Mouse (Mus musculus) midbrain, embryonic 12.5 days (tissue): ENCODE measurements around the gene Pitpnc1. TPM values are rescaled to one million over a fixed set of nuclear protein-coding genes. Genes with fewer than 3 reads are reported as not detected.

Source experiments
- ATAC-seq: fragments of 200-750 bp; cut with Nextera tagmentation; 2 replicates; pipeline ENCODE4 v1.8.0; 2017; ENCODE audit warnings: low read depth, moderate TSS enrichment, moderate library complexity; ENCODE audit not compliant: low FRiP score
- H3K27ac ChIP-seq: fragments of 300-500 bp; sonication (generic); replicated peaks from 2 replicates; pipeline ENCODE4 v1.5.1; 2016; ENCODE audit warnings: mild to moderate bottlenecking
- H3K27me3 ChIP-seq: fragments of 300-500 bp; sonication (generic); 2 replicates; pipeline ENCODE4 v1.6.1; 2016; ENCODE audit warnings: mild to moderate bottlenecking
- H3K36me3 ChIP-seq: fragments of 300-500 bp; sonication (generic); 2 replicates; pipeline ENCODE4 v1.6.1; 2016
- H3K4me1 ChIP-seq: fragments of 300-500 bp; sonication (generic); 2 replicates; pipeline ENCODE4 v1.6.1; 2016
- H3K4me2 ChIP-seq: fragments of 300-500 bp; sonication (generic); replicated peaks from 2 replicates; pipeline ENCODE4 v1.6.1; 2016; ENCODE audit warnings: mild to moderate bottlenecking, moderate library complexity
- H3K4me3 ChIP-seq: fragments of 300-500 bp; sonication (generic); 2 replicates; pipeline ENCODE4 v1.5.1; 2016; ENCODE audit warnings: mild to moderate bottlenecking
- H3K9ac ChIP-seq: fragments of 300-500 bp; sonication (generic); replicated peaks from 2 replicates; pipeline ENCODE4 v1.6.1; 2016; ENCODE audit warnings: mild to moderate bottlenecking, moderate library complexity
- H3K9me3 ChIP-seq: fragments of 300-500 bp; sonication (generic); 2 replicates; pipeline ENCODE4 v1.6.1; 2016; ENCODE audit warnings: mild to moderate bottlenecking
- WGBS: fragments of 180-500 bp; shearing (Covaris S2); methylation state at CpG from one replicate; pipeline ENCODE4 v1.1.7; 2016; 5-methylcytosine and 5-hydroxymethylcytosine counted together
- polyA plus RNA-seq: library from polyadenylated mRNA; unstranded; fragments of >200 nt; fragmentation: Nextera tagmentation; extraction: Ambion mirVana; gene quantifications from 2 replicates; pipeline ENCODE4 v1.2.1, GENCODE M21; 2016

Gene Pitpnc1
- polyA plus RNA-seq, 1 experiment from 2014 or later: 32.3 TPM

GRCm38 (mm10) chr11:107465041-107465440 lies 5.5 kb downstream of the Pitpnc1 start:
- Histone ChIP-seq H3K27me3 (no peaks in the 10 kb centered on the region), H3K4me1 (peaks cover 21% of the 10 kb centered on the region), H3K4me3 (no peak overlapping the region), H3K9me3 (no peaks in the 10 kb centered on the region), H3K9ac (no peak overlapping the region), H3K36me3 (no peaks in the 10 kb centered on the region), H3K4me2 (no peak overlapping the region), H3K27ac (no peak overlapping the region)
- 97% methylated on average over 4 of the region's 4 CpGs for WGBS
- ATAC-seq: no peak

GRCm38 (mm10) chr11:107464141-107464540 lies 6.4 kb downstream of the Pitpnc1 start:
- H3K9me3 ChIP-seq: no peaks in the 10 kb centered on the region
- no peak overlapping the region for H3K27ac ChIP-seq
- H3K36me3 ChIP-seq: no peaks in the 10 kb centered on the region
- H3K4me3 ChIP-seq: no peak overlapping the region
- no peaks in the 10 kb centered on the region for H3K27me3 ChIP-seq
- ATAC-seq: no peak
- H3K4me2 ChIP-seq: no peak overlapping the region
- peaks cover 24% of the 10 kb centered on the region for H3K4me1 ChIP-seq
- WGBS: 63% methylated on average over 6 of the region's 6 CpGs
- H3K9ac ChIP-seq: no peak overlapping the region

DNA sequence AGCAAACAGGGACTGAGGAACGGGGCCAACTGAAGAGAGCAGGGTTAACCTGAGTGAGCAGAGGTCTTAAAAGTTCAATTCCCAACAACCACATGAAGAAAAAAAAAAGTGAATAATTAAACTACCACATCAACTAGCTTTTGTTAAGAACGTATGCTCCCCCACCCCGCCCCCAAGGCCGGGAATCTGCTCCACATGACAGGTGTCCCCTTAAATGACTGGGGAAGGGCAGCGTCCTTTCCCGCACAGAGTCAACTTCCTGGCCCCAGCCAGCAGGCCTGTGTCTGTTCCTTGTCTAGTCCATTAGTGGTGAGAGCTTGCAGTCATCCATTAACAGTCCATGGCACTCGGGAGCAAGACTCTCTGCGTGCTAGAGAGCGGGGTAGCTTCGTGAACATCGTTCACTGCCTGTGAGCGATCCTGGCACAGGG lies 7.2 kb downstream of the Pitpnc1 start:
- H3K4me2 ChIP-seq: no peak overlapping the region
- no peak for ATAC-seq
- no peak overlapping the region for H3K27ac ChIP-seq
- H3K4me1 ChIP-seq: peaks cover 21% of the 10 kb centered on the region
- H3K27me3 ChIP-seq: no peaks in the 10 kb centered on the region
- H3K9ac ChIP-seq: no peak overlapping the region
- H3K36me3 ChIP-seq: no peaks in the 10 kb centered on the region
- no peak overlapping the region for H3K4me3 ChIP-seq
- no peaks in the 10 kb centered on the region for H3K9me3 ChIP-seq
- 94% methylated on average over 12 of the region's 12 CpGs for WGBS

DNA sequence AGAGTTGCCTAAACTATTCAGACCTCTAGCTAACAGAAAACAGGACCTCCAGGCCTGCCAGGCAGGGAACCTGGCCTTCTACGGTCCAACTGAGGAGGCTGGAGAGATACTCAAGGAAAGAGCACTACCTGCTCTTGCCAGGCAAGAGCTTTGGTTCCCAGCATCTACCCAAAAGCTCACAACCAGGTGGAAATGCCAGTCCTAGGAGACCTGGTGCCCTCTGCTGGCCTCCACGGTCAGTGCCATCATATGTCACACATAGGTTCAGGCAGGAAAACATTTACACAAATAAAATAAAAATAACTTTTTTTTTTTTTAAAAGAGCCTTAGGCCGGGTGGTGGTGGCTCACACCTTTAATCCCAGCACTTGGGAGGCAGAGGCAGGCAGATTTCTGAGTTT lies 8.0 kb downstream of the Pitpnc1 start:
- no peak overlapping the region for H3K9ac ChIP-seq
- 94% methylated on average over 3 of the region's 3 CpGs for WGBS
- H3K4me3 ChIP-seq: no peak overlapping the region
- no peak overlapping the region for H3K4me2 ChIP-seq
- no peak for ATAC-seq
- H3K4me1 ChIP-seq: peaks cover 16% of the 10 kb centered on the region
- no peak overlapping the region for H3K27ac ChIP-seq
- no peaks in the 10 kb centered on the region for H3K36me3 ChIP-seq
- H3K9me3 ChIP-seq: no peaks in the 10 kb centered on the region
- no peaks in the 10 kb centered on the region for H3K27me3 ChIP-seq

- Histone ChIP-seq H3K4me2 (no peak overlapping the region), H3K4me1 (peaks cover 12% of the 10 kb centered on the region; the same call in 1 of the 2 replicates), H3K27me3 (no peaks in the 10 kb centered on the region), H3K27ac (no peak overlapping the region), H3K9ac (no peak overlapping the region), H3K9me3 (no peaks in the 10 kb centered on the region), H3K36me3 (no peaks in the 10 kb centered on the region), H3K4me3 (no peak overlapping the region)
- WGBS: 77% methylated on average over 7 of the region's 7 CpGs
- ATAC-seq: no peak
Measured at GRCm38 (mm10) chr11:107459828-107460227, 10.7 kb downstream of the Pitpnc1 start.

- Histone ChIP-seq H3K27ac (no peak overlapping the region), H3K4me1 (peaks cover 12% of the 10 kb centered on the region; the same call in 1 of the 2 replicates), H3K4me2 (no peak overlapping the region), H3K27me3 (no peaks in the 10 kb centered on the region), H3K9ac (no peak overlapping the region), H3K4me3 (no peak overlapping the region), H3K9me3 (no peaks in the 10 kb centered on the region), H3K36me3 (no peaks in the 10 kb centered on the region)
- WGBS: 93% methylated on average over 7 of the region's 7 CpGs
- ATAC-seq: no peak
Measured at GRCm38 (mm10) chr11:107458986-107459385, 11.5 kb downstream of the Pitpnc1 start.

GRCm38 (mm10) chr11:107458286-107458685 lies 12.2 kb downstream of the Pitpnc1 start:
- Histone ChIP-seq H3K36me3 (peaks cover 7% of the 10 kb centered on the region), H3K4me3 (no peak overlapping the region), H3K9ac (no peak overlapping the region), H3K27me3 (no peaks in the 10 kb centered on the region), H3K27ac (no peak overlapping the region), H3K4me2 (no peak overlapping the region), H3K9me3 (no peaks in the 10 kb centered on the region), H3K4me1 (peaks cover 12% of the 10 kb centered on the region; the same call in 1 of the 2 replicates)
- ATAC-seq: no peak
- 91% methylated on average over 12 of the region's 12 CpGs for WGBS

GRCm38 (mm10) chr11:107457282-107457681 lies 13.2 kb downstream of the Pitpnc1 start:
- Histone ChIP-seq H3K4me2 (no peak overlapping the region), H3K27me3 (no peaks in the 10 kb centered on the region), H3K36me3 (peaks cover 9% of the 10 kb centered on the region), H3K9ac (no peak overlapping the region), H3K4me3 (no peak overlapping the region), H3K4me1 (peaks cover 12% of the 10 kb centered on the region; the same call in 1 of the 2 replicates), H3K9me3 (no peaks in the 10 kb centered on the region), H3K27ac (no peak overlapping the region)
- 95% methylated on average over 3 of the region's 3 CpGs for WGBS
- no peak for ATAC-seq

- peaks cover 9% of the 10 kb centered on the region; the same call in 1 of the 2 replicates for H3K4me1 ChIP-seq
- H3K4me3 ChIP-seq: no peak overlapping the region
- H3K9me3 ChIP-seq: no peaks in the 10 kb centered on the region
- ATAC-seq: no peak
- WGBS: 68% methylated on average over 18 of the region's 19 CpGs
- no peak overlapping the region for H3K9ac ChIP-seq
- no peak overlapping the region for H3K27ac ChIP-seq
- no peak overlapping the region for H3K4me2 ChIP-seq
- H3K27me3 ChIP-seq: no peaks in the 10 kb centered on the region
- peaks cover 9% of the 10 kb centered on the region for H3K36me3 ChIP-seq
Measured at GRCm38 (mm10) chr11:107454546-107455462, 15.7 kb downstream of the Pitpnc1 start.

DNA sequence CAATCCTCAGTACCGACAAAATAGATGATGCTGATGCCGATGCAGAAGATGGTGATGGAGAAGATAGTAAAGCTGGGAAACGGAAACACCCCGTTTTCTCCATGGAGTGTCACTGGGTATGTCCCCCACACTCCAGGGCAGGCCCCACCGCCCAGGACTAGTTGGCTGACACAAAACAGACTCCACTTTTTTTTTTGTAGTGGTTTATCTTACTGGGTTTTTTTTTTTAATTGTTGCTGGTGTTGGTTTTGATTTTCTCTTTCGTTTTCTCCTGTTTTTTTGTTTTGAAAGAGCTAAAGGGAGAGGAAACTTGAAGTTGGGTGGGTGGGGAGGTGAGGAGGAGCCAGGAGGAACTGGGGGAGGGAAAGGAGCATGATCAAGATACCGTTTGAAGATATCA lies 18.4 kb downstream of the Pitpnc1 start:
- Histone ChIP-seq H3K4me2 (no peak overlapping the region), H3K9ac (no peak overlapping the region), H3K4me3 (no peak overlapping the region), H3K9me3 (no peaks in the 10 kb centered on the region), H3K27me3 (no peaks in the 10 kb centered on the region), H3K36me3 (peaks cover 9% of the 10 kb centered on the region), H3K4me1 (peaks cover 13% of the 10 kb centered on the region; the same call in 1 of the 2 replicates), H3K27ac (no peak overlapping the region)
- WGBS: 94% methylated on average over 7 of the region's 7 CpGs
- ATAC-seq: no peak

- H3K27ac ChIP-seq: no peak overlapping the region
- 94% methylated on average over 10 of the region's 10 CpGs for WGBS
- no peak overlapping the region for H3K4me3 ChIP-seq
- no peaks in the 10 kb centered on the region for H3K9me3 ChIP-seq
- ATAC-seq: no peak
- H3K27me3 ChIP-seq: no peaks in the 10 kb centered on the region
- H3K36me3 ChIP-seq: peaks cover 9% of the 10 kb centered on the region
- no peak overlapping the region for H3K9ac ChIP-seq
- H3K4me1 ChIP-seq: peaks cover 13% of the 10 kb centered on the region; the same call in 1 of the 2 replicates
- no peak overlapping the region for H3K4me2 ChIP-seq
Measured at GRCm38 (mm10) chr11:107451106-107451505, 19.4 kb downstream of the Pitpnc1 start.

GRCm38 (mm10) chr11:107450097-107450496 lies 20.4 kb downstream of the Pitpnc1 start:
- H3K4me2 ChIP-seq: no peak overlapping the region
- peaks cover 9% of the 10 kb centered on the region; the same call in 1 of the 2 replicates for H3K4me1 ChIP-seq
- no peaks in the 10 kb centered on the region for H3K9me3 ChIP-seq
- H3K27me3 ChIP-seq: no peaks in the 10 kb centered on the region
- H3K27ac ChIP-seq: no peak overlapping the region
- H3K36me3 ChIP-seq: peaks cover 9% of the 10 kb centered on the region
- H3K4me3 ChIP-seq: no peak overlapping the region
- no peak for ATAC-seq
- 90% methylated on average over 6 of the region's 6 CpGs for WGBS
- no peak overlapping the region for H3K9ac ChIP-seq
